Mouse (Mus musculus) liver, embryonic 14.5 days (tissue): ENCODE results near the gene Adamts4. TPM values are rescaled to one million over a fixed set of nuclear protein-coding genes. Genes with fewer than 3 reads are reported as not detected.
A peak's percentile ranks its signal among the peaks of the same experiment; 100 is the strongest.

Source experiments
- ATAC-seq: fragments of 200-750 bp; cut with Nextera tagmentation; 2 replicates; pipeline ENCODE4 v1.8.0; 2017; ENCODE audit warnings: moderate number of reproducible peaks, mild to moderate bottlenecking, moderate library complexity; ENCODE audit not compliant: insufficient read depth
- DNase-seq, 3 experiments: peaks; one replicate each; pipeline ENCODE4 v3.0.0-alpha.2; 2012 to 2013; ENCODE audit warnings: low read depth in 3 of 3, low spot score in 3 of 3
- H3K27ac ChIP-seq: fragments of 300-500 bp; sonication (generic); 2 replicates; pipeline ENCODE4 v1.5.1; 2014; ENCODE audit warnings: moderate library complexity, mild to moderate bottlenecking, control low read depth, inconsistent platforms
- H3K27me3 ChIP-seq: fragments of 300-500 bp; sonication (generic); 2 replicates; pipeline ENCODE4 v1.6.1; 2014; ENCODE audit warnings: mild to moderate bottlenecking, low read length, moderate library complexity; ENCODE audit not compliant: control insufficient read depth, insufficient read depth
- H3K36me3 ChIP-seq: fragments of 300-500 bp; sonication (generic); replicated peaks from 2 replicates; pipeline ENCODE4 v1.6.1; 2014; ENCODE audit warnings: low read depth; ENCODE audit not compliant: control insufficient read depth, insufficient read depth
- H3K4me1 ChIP-seq, 2 experiments: fragments of 200-500 bp in 1 of 2; fragments of 300-500 bp in 1 of 2; sonication (generic) in 1 of 2; replicated peaks; 2 replicates each; pipeline ENCODE4 v1.6.1; 2012 to 2014; ENCODE audit warnings: antibody characterized with exemption in 1 of 2, inconsistent platforms in 1 of 2, low read length in 1 of 2; ENCODE audit not compliant: control insufficient read depth in 2 of 2, insufficient read depth in 2 of 2
- H3K4me2 ChIP-seq: fragments of 300-500 bp; sonication (generic); 2 replicates; pipeline ENCODE4 v1.6.1; 2014; ENCODE audit warnings: low read depth, mild to moderate bottlenecking, control low read depth, moderate library complexity
- H3K4me3 ChIP-seq, 2 experiments: fragments of 200-500 bp in 1 of 2; fragments of 300-500 bp in 1 of 2; sonication (generic) in 1 of 2; 2 replicates each; pipeline ENCODE4 v1.5.1; 2012 to 2014; ENCODE audit warnings: low read depth in 2 of 2, low read length in 2 of 2, mild to moderate bottlenecking in 2 of 2, control low read depth in 1 of 2, inconsistent platforms in 1 of 2, moderate library complexity in 1 of 2; ENCODE audit not compliant: insufficient read depth in 1 of 2
- H3K9ac ChIP-seq: fragments of 300-500 bp; sonication (generic); replicated peaks from 2 replicates; pipeline ENCODE4 v1.6.1; 2014; ENCODE audit warnings: mild to moderate bottlenecking, control low read depth, moderate library complexity
- H3K9me3 ChIP-seq: fragments of 300-500 bp; sonication (generic); 2 replicates; pipeline ENCODE4 v1.6.1; 2016; ENCODE audit warnings: low read length, mixed read lengths; ENCODE audit not compliant: control insufficient read depth
- CTCF ChIP-seq: IDR thresholded peaks from 2 replicates; pipeline ENCODE4 v1.5.1; 2016; ENCODE audit warnings: antibody characterized with exemption, low read depth, control low read depth
- EP300 ChIP-seq: IDR thresholded peaks from 2 replicates; pipeline ENCODE4 v1.6.1; 2016; ENCODE audit warnings: antibody characterized with exemption, low read depth
- WGBS: fragments of 180-500 bp; shearing (Covaris S2); extraction: QIAGEN DNeasy Blood & Tissue Kit; methylation state at CpG from one replicate; pipeline ENCODE4 v1.1.7; 2014; ENCODE audit not compliant: insufficient replicate concordance; 5-methylcytosine and 5-hydroxymethylcytosine counted together
- polyA plus RNA-seq, 2 experiments: library from polyadenylated mRNA; depleted of rRNA in 1 of 2; stranded (reverse) in 1 of 2; unstranded in 1 of 2; fragments of >200 nt; fragmentation: Nextera tagmentation in 1 of 2; extraction: Ambion mirVana in 1 of 2; gene quantifications; 2 replicates each; pipeline versions ENCODE4 v1.2.1 to v1.2.3; 2012 to 2014

Adamts4 gene
- polyA plus RNA-seq, 2 experiments, result 0.13 to 0.17 TPM

- peak; percentile 27 for ATAC-seq
- Histone ChIP-seq H3K27me3 (peaks cover 19% of the 10 kb centered on the region), H3K9ac (peak overlapping the region; percentile 79), H3K4me1 (peaks cover 13 to 18% of the 10 kb centered on the region in 2 experiments), H3K27ac (peak overlapping the region; percentile 83), H3K36me3 (peaks cover 11% of the 10 kb centered on the region; the same call in 1 of the 2 replicates), H3K9me3 (no peaks in the 10 kb centered on the region), H3K4me3 (peak overlapping the region; percentile 82 to 84), H3K4me2 (peak overlapping the region; percentile 97)
- DNase-seq, result no peak
- 7% methylated on average over 13 of the region's 13 CpGs for WGBS
- TF ChIP-seq EP300 (no peak), CTCF (no peak)
Measured at GRCm38 (mm10) chr1:171247453-171247841, 2.8 kb upstream of the Adamts4 start.

GRCm38 (mm10) chr1:171247916-171248315 is 2.3 kb upstream of the Adamts4 start:
- peaks cover 7% of the 10 kb centered on the region; the same call in 1 of the 2 replicates for H3K36me3 ChIP-seq
- H3K4me1 ChIP-seq, result peaks cover 13 to 18% of the 10 kb centered on the region in 2 experiments
- peaks cover 23% of the 10 kb centered on the region for H3K27me3 ChIP-seq
- ATAC-seq, result no peak
- WGBS, result 12% methylated on average over 4 of the region's 4 CpGs
- H3K9me3 ChIP-seq, result no peaks in the 10 kb centered on the region
- TF ChIP-seq CTCF, result no peak
- TF ChIP-seq EP300, result no peak
- peak overlapping the region; percentile 97 for H3K4me2 ChIP-seq
- H3K4me3 ChIP-seq, result peak overlapping the region; percentile 82 to 84; a peak in 3 of 4 replicates
- H3K27ac ChIP-seq, result peak overlapping the region; percentile 83; the same call in 1 of the 2 replicates
- DNase-seq, result no peak
- H3K9ac ChIP-seq, result peak overlapping the region; percentile 79; the same call in 1 of the 2 replicates

- DNase-seq, result no peak
- TF ChIP-seq CTCF (no peak), EP300 (no peak)
- peaks cover 13 to 18% of the 10 kb centered on the region in 2 experiments for H3K4me1 ChIP-seq
- H3K36me3 ChIP-seq, result peaks cover 6% of the 10 kb centered on the region; the same call in 1 of the 2 replicates
- no peak overlapping the region for H3K4me2 ChIP-seq
- H3K27me3 ChIP-seq, result peaks cover 25% of the 10 kb centered on the region
- WGBS, result 23% methylated on average over 3 of the region's 3 CpGs
- H3K9ac ChIP-seq, result no peak overlapping the region
- H3K9me3 ChIP-seq, result no peaks in the 10 kb centered on the region
- ATAC-seq, result no peak
- no peak overlapping the region for H3K27ac ChIP-seq
- no peak overlapping the region for H3K4me3 ChIP-seq
Measured at GRCm38 (mm10) chr1:171248386-171249226, 1.6 kb upstream of the Adamts4 start.

- DNase-seq (no peak), ATAC-seq (no peak)
- no peak within 1 kb of the TSS for H3K9ac ChIP-seq
- no peak within 1 kb of the TSS for H3K27ac ChIP-seq
- 30% methylated on average over 26 of the region's 26 CpGs for WGBS
- H3K27me3 ChIP-seq, result peaks cover 25% of the 10 kb centered on the region
- H3K4me1 ChIP-seq, result peaks cover 12 to 16% of the 10 kb centered on the region in 2 experiments
- no peaks in the 10 kb centered on the region for H3K9me3 ChIP-seq
- 0 out of 4 replicates have a peak within 1 kb of the TSS, but pooled peaks of 1 of the 2 experiments have one; percentile 3 for H3K4me3 ChIP-seq
- peak within 1 kb of the TSS; percentile 11; the same call in 1 of the 2 replicates for H3K4me2 ChIP-seq
- no peak for TF ChIP-seq EP300
- no peak for TF ChIP-seq CTCF
- no peaks in the 10 kb centered on the region for H3K36me3 ChIP-seq
Measured at GRCm38 (mm10) chr1:171250680-171251593, 716 bp downstream of the Adamts4 start, which contains the start of gene Ndufs2. TSS of gene Ndufs2 (minus strand) at chr1:171251388.
